Mouse (Mus musculus): ENCODE measurements around the gene Napa. TPM values are rescaled to one million over a fixed set of nuclear protein-coding genes. Genes with fewer than 3 reads are reported as not detected.
A peak's percentile ranks its signal among the peaks of the same experiment; 100 is the strongest.

Gene Napa
- polyA plus RNA-seq (2014; fragmentation: Nextera tagmentation; extraction: Ambion mirVana), result 162 and 165 TPM in 2 replicates

DNA sequence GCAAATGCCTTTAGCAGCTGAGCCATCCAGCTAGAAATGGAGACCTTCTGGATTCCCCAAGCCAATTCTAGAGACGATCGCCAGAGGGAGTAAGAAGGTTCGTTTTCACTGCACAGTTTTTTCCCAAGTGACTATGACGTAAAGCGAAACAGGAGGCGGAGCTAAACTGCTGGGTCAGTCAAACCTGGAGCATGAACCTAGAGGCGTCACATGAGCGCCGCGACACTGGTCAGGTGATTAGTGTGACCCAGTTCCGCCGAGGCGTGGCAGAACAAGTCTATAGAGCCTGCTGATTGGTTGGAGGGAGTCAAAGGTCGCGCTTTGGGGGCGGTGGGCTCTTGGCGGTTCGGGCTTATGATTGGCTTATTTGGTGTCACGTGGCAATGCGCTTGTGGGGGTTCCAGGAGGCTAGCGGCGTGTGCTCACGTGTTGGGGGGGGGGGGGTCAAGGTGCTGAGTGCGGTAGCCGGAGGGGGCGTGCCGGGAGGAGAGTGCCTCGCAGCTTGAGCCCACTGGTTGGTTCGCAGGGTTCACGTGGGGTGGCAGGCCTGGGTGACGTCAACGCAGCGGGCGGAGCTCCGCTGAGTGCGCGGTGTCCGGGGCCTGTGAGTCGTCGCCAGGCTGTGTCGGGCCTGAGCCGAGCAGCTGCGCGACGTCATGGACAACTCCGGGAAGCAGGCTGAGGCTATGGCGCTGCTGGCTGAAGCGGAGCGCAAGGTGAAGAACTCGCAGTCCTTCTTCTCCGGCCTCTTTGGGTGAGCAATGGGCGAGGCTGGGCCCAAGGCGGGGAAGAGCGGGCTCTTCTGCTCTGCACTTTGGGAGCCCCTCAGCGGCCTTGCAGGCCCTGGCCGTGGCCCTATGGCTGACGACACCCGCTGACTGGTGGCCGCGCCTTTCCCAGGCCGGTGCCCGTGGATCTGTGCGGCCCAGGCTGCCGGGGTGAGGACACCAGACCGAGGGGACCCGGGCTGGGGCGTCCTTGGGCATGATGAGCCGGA lies at the start of gene Napa:
Gene Napa, plus strand, starts transcription at position 438 of the 997 bp plus-strand sequence.
- Histone ChIP-seq H3K4me1 (ENCODE audit: control insufficient read depth, insufficient read depth, low read length) (peaks cover 12% of the 10 kb centered on the region), H3K27ac (ENCODE audit: low read depth, low read length) (peak within 1 kb of the TSS; percentile 62), H3K27me3 (ENCODE audit: control insufficient read depth, insufficient read depth, low read length) (no peaks in the 10 kb centered on the region), H3K9ac (ENCODE audit: low read length) (peak within 1 kb of the TSS; percentile 88), H3K4me2 (peak within 1 kb of the TSS; percentile 72), H3K4me3 (ENCODE audit: low read depth, low read length) (peak within 1 kb of the TSS; percentile 95), H3K9me3 (ENCODE audit: control insufficient read depth, low read length) (no peaks in the 10 kb centered on the region), H3K36me3 (ENCODE audit: control insufficient read depth, insufficient read depth, low read length) (no peaks in the 10 kb centered on the region)
- peak; percentile 99 for ATAC-seq (ENCODE audit: low FRiP score)
- DNase-seq (ENCODE audit: low spot score, missing footprints), result peak; percentile 99
- under 1% methylated on average over 68 of the region's 68 CpGs for WGBS

DNA sequence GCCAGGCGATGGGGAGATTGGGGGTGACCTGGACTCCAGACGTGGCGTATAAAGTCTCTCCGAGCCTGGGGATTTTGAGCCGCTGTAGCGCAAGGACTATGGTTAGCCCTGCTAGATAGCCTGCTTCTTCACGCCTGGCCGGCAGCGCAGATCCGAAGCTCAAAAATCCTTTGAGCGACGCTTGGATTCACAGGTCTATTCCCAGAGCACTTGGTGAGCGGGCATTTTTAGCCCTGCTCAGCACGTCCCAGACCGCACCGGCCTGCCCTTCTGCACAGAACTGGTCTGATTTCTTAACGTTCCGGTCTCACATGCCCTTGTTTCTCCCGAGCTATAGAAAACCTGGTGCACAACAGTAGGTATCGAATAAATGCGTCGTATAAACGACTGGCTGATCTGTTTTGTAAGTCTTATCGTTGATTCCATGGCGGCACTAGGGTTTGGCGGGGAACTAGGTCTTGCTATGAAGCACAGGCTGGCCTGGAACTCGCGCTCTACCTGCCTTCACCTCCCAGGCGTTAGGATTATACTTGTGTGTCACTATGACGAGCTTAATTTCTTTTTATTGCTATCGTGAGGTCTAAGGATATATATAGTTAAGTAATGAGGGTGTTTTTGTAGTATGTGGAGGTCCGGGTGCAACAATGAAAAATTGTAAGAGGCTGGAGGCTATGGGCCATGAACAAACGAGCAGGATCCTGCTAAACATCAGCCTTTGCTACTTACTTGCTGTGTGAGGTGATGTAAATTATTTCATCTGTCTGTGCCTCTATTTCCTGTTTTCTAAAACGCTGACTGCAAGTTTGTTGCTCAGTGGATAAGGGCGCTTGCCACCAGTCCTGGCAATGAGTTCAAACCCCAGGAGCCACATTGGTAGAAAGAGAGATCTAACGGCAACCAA lies 49.3 kb upstream of the Napa start:
- Histone ChIP-seq H3K4me3 (ENCODE audit: low read depth, low read length) (peak overlapping the region; percentile 93), H3K9ac (ENCODE audit: low read length) (peak overlapping the region; percentile 83), H3K4me2 (peak overlapping the region; percentile 95), H3K27ac (ENCODE audit: low read depth, low read length) (peak overlapping the region; percentile 52; the same call in 1 of the 2 replicates), H3K36me3 (ENCODE audit: control insufficient read depth, insufficient read depth, low read length) (no peaks in the 10 kb centered on the region), H3K27me3 (ENCODE audit: control insufficient read depth, insufficient read depth, low read length) (no peaks in the 10 kb centered on the region), H3K9me3 (ENCODE audit: control insufficient read depth, low read length) (no peaks in the 10 kb centered on the region), H3K4me1 (ENCODE audit: control insufficient read depth, insufficient read depth, low read length) (peaks cover 42% of the 10 kb centered on the region)
- 10% methylated on average over 36 of the region's 36 CpGs for WGBS
- DNase-seq (ENCODE audit: low spot score, missing footprints) (peak; percentile 87), ATAC-seq (ENCODE audit: low FRiP score) (no peak)

DNA sequence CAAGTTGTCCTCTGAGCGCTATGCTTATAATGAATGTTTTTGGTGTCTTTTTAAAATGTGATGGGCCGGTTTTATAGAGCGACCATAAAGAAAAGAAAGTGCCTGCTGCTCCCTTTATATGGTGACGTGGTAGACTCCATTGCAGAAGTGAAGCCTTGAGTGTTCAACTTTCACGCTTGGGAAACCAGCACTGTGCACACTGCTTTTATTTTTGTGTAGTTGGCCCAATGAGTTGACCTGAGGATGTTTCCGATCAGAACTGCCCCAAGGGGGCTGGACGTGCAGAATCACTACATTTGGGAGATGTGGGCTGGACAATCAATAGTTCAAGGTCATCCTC lies 48.7 kb upstream of the Napa start:
- no peak overlapping the region for H3K27ac ChIP-seq (ENCODE audit: low read depth, low read length)
- 86% methylated on average over 7 of the region's 7 CpGs for WGBS
- ATAC-seq (ENCODE audit: low FRiP score), result no peak
- H3K36me3 ChIP-seq (ENCODE audit: control insufficient read depth, insufficient read depth, low read length), result no peaks in the 10 kb centered on the region
- H3K27me3 ChIP-seq (ENCODE audit: control insufficient read depth, insufficient read depth, low read length), result no peaks in the 10 kb centered on the region
- no peaks in the 10 kb centered on the region for H3K9me3 ChIP-seq (ENCODE audit: control insufficient read depth, low read length)
- H3K4me1 ChIP-seq (ENCODE audit: control insufficient read depth, insufficient read depth, low read length), result peaks cover 37% of the 10 kb centered on the region
- H3K4me3 ChIP-seq (ENCODE audit: low read depth, low read length), result peak overlapping the region; percentile 93
- DNase-seq (ENCODE audit: low spot score, missing footprints), result no peak
- peak overlapping the region; percentile 83; the same call in 1 of the 2 replicates for H3K9ac ChIP-seq (ENCODE audit: low read length)
- peak overlapping the region; percentile 95 for H3K4me2 ChIP-seq

DNA sequence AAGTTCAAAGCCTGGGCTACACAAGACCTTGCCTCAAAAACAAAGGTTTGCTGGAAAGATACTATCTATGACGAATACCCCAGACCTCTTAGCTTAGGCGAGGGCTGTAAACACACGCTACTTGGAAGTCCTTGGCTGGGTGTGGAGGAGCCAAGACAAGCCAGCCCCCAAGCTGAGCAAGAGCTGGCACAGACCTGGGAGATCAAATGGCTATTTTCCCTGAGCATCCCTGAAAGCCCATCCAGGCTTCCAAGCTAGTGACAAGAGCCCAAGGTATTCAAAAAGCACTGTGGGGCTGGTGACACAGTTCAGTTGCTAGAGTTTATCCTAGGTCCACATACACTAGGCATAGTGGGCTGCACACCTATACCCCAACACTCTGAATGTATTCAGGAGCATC lies 47.7 kb upstream of the Napa start:
- H3K4me3 ChIP-seq (ENCODE audit: low read depth, low read length), result no peak overlapping the region

DNA sequence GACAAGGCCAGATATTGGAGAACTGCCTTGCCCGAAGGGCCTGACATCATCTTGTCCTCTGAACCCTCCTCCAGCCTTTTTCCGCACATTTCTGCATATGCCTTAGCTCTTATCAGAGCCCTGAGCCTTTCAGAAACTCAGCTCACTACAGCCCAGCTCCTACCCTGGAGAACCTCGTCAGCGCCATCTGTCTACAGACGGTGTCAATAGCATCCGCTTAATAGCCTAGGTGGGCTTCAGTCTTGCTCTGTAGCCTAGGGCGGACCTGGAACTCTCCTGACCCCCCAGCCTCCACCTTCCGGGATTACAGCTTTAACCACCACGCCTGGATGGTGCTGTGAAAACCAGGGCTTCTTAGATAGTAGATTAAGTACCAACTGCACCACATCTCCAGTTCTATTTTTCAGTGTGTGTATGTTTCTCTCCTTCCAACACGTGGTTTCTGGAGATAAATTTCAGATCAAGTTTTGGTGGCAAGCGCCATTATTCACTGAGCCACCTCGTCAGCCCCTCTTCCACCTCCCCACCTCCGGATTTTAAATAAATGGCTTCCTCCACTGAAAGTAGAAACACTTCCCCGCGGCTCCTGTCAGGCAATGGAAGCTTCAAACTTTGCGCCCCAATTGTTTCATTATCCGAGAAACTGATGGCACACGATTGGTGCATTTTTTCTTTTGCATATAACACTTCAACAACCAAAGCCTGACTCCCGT lies 46.2 kb upstream of the Napa start:
- ATAC-seq (ENCODE audit: low FRiP score) (no peak), DNase-seq (ENCODE audit: low spot score, missing footprints) (peak; percentile 94)
- WGBS, result 8% methylated on average over 19 of the region's 19 CpGs
- peak overlapping the region; percentile 40 for H3K4me3 ChIP-seq (ENCODE audit: low read depth, low read length)
- no peaks in the 10 kb centered on the region for H3K36me3 ChIP-seq (ENCODE audit: control insufficient read depth, insufficient read depth, low read length)
- H3K4me2 ChIP-seq, result peak overlapping the region; percentile 63
- no peaks in the 10 kb centered on the region for H3K27me3 ChIP-seq (ENCODE audit: control insufficient read depth, insufficient read depth, low read length)
- peaks cover 19% of the 10 kb centered on the region for H3K4me1 ChIP-seq (ENCODE audit: control insufficient read depth, insufficient read depth, low read length)
- 0 out of 2 replicates have a peak overlapping the region, but pooled peaks have one; percentile 26 for H3K27ac ChIP-seq (ENCODE audit: low read depth, low read length)
- H3K9me3 ChIP-seq (ENCODE audit: control insufficient read depth, low read length), result no peaks in the 10 kb centered on the region
- H3K9ac ChIP-seq (ENCODE audit: low read length), result peak overlapping the region; percentile 64

More for the DNA sequence above, 47.7 kb upstream of the Napa start:
- Histone ChIP-seq H3K27me3 (ENCODE audit: control insufficient read depth, insufficient read depth, low read length) (no peaks in the 10 kb centered on the region), H3K36me3 (ENCODE audit: control insufficient read depth, insufficient read depth, low read length) (no peaks in the 10 kb centered on the region), H3K9ac (ENCODE audit: low read length) (no peak overlapping the region), H3K4me1 (ENCODE audit: control insufficient read depth, insufficient read depth, low read length) (peaks cover 26% of the 10 kb centered on the region), H3K27ac (ENCODE audit: low read depth, low read length) (no peak overlapping the region), H3K4me2 (no peak overlapping the region), H3K9me3 (ENCODE audit: control insufficient read depth, low read length) (no peaks in the 10 kb centered on the region)
- ATAC-seq (ENCODE audit: low FRiP score) (no peak), DNase-seq (ENCODE audit: low spot score, missing footprints) (no peak)
- 92% methylated on average over 3 of the region's 3 CpGs for WGBS

DNA sequence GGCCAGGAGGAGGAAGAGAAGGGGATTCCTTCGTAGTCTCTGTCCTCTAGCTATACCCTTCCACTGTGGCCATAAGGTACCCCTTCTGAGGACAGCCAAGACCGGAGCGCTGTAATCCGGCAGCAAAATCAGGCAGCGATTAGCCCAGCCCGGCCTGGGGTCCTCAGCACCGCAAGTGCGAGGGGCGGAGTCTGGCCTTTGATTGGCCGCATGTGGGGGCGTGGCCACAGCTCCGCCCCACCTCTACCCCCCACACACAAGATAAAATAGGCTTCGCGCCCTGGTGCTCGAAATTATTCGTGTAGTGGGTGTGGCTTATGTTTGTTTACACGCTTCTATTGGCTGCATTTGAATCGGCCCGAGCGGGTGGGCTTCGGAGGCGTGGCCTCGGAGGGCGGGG lies 45.6 kb upstream of the Napa start:
- no peaks in the 10 kb centered on the region; the same call in 1 of the 2 replicates for H3K27me3 ChIP-seq (ENCODE audit: control insufficient read depth, insufficient read depth, low read length)
- peak overlapping the region; percentile 63 for H3K4me2 ChIP-seq
- peak; percentile 87 for ATAC-seq (ENCODE audit: low FRiP score)
- peak; percentile 100 for DNase-seq (ENCODE audit: low spot score, missing footprints)
- no peaks in the 10 kb centered on the region for H3K36me3 ChIP-seq (ENCODE audit: control insufficient read depth, insufficient read depth, low read length)
- no peaks in the 10 kb centered on the region for H3K9me3 ChIP-seq (ENCODE audit: control insufficient read depth, low read length)
- H3K27ac ChIP-seq (ENCODE audit: low read depth, low read length), result 0 out of 2 replicates have a peak overlapping the region, but pooled peaks have one; percentile 26
- H3K4me1 ChIP-seq (ENCODE audit: control insufficient read depth, insufficient read depth, low read length), result peaks cover 19% of the 10 kb centered on the region
- WGBS, result under 1% methylated on average over 24 of the region's 24 CpGs
- peak overlapping the region; percentile 40 for H3K4me3 ChIP-seq (ENCODE audit: low read depth, low read length)
- H3K9ac ChIP-seq (ENCODE audit: low read length), result peak overlapping the region; percentile 64

DNA sequence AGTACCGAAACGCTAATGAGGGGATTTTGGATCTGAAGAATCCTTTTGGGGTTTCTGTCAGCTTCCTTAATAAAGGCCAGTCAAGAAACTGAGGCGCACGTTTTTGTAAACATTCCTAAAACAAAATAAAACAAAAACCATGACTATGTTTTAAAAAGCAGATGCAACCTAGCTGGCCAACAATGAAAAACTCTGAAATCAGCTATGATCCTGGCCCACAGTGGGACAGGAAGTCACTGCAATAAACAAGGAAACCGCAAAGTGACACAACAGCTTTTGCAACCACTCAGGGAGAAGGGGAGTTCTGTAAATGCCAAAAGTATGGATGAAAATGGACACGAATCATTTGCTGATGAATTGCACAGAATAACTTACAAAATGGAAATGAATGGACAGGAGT lies 45.2 kb upstream of the Napa start:
- H3K36me3 ChIP-seq (ENCODE audit: control insufficient read depth, insufficient read depth, low read length), result no peaks in the 10 kb centered on the region
- H3K9me3 ChIP-seq (ENCODE audit: control insufficient read depth, low read length), result no peaks in the 10 kb centered on the region
- no peak overlapping the region for H3K27ac ChIP-seq (ENCODE audit: low read depth, low read length)
- DNase-seq (ENCODE audit: low spot score, missing footprints) (no peak), ATAC-seq (ENCODE audit: low FRiP score) (no peak)
- H3K27me3 ChIP-seq (ENCODE audit: control insufficient read depth, insufficient read depth, low read length), result no peaks in the 10 kb centered on the region; the same call in 1 of the 2 replicates
- H3K4me2 ChIP-seq, result peak overlapping the region; percentile 63
- H3K4me3 ChIP-seq (ENCODE audit: low read depth, low read length), result no peak overlapping the region
- H3K9ac ChIP-seq (ENCODE audit: low read length), result no peak overlapping the region
- WGBS, result 15% methylated on average over 6 of the region's 6 CpGs
- H3K4me1 ChIP-seq (ENCODE audit: control insufficient read depth, insufficient read depth, low read length), result peaks cover 19% of the 10 kb centered on the region

DNA sequence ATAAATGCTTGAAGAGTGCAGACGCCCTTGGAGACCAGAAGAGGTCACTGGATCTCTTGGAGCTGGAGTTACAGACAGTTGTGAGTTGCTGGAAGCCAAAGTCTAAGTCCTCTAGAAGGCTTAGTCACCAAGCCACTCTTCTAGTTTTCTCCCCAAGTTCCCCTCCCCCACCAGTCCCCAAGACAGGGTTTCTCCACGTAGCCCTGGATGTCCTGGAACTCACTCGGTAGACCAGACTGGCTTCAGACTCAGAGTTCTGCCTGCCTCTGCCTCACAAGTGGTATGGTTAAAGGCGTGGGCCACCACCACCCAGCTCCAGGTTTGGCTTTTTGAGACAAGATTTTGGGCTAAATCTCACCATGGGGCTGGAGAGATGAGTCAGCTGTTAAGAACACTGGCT lies 43.3 kb upstream of the Napa start:
- Histone ChIP-seq H3K4me2 (no peak overlapping the region), H3K9me3 (ENCODE audit: control insufficient read depth, low read length) (no peaks in the 10 kb centered on the region), H3K27ac (ENCODE audit: low read depth, low read length) (no peak overlapping the region), H3K9ac (ENCODE audit: low read length) (no peak overlapping the region), H3K4me1 (ENCODE audit: control insufficient read depth, insufficient read depth, low read length) (peaks cover 9% of the 10 kb centered on the region), H3K27me3 (ENCODE audit: control insufficient read depth, insufficient read depth, low read length) (no peaks in the 10 kb centered on the region; the same call in 1 of the 2 replicates), H3K4me3 (ENCODE audit: low read depth, low read length) (no peak overlapping the region), H3K36me3 (ENCODE audit: control insufficient read depth, insufficient read depth, low read length) (no peaks in the 10 kb centered on the region)
- 67% methylated on average over 4 of the region's 4 CpGs for WGBS
- DNase-seq (ENCODE audit: low spot score, missing footprints) (no peak), ATAC-seq (ENCODE audit: low FRiP score) (no peak)

All from midbrain, embryonic 11.5 days (tissue).